Mouse (Mus musculus): Measurements from ENCODE around the gene Lyg2.

Lyg2 gene

GRCm38 (mm10) chr1:37916393-37916792, at the start of gene Lyg2:
Gene Lyg2 (minus strand): TSS chr1:37916493.
- no peak for DNase-seq

- no peak for DNase-seq
Measured at GRCm38 (mm10) chr1:37965571-37965970, 49.3 kb upstream of the Lyg2 start.

- no peak for DNase-seq
Measured at GRCm38 (mm10) chr1:37959486-37959885, 43.2 kb upstream of the Lyg2 start.

GRCm38 (mm10) chr1:37958516-37958915, 42.2 kb upstream of the Lyg2 start:
- no peak for DNase-seq

- no peak for DNase-seq
Measured at GRCm38 (mm10) chr1:37957659-37958058, 41.4 kb upstream of the Lyg2 start, which contains the start of gene Lyg1. Gene Lyg1 (minus strand): TSS chr1:37957759.

GRCm38 (mm10) chr1:37956690-37957431, 40.6 kb upstream of the Lyg2 start:
- no peak for DNase-seq

GRCm38 (mm10) chr1:37955251-37955650, 39.0 kb upstream of the Lyg2 start:
- DNase-seq: no peak

GRCm38 (mm10) chr1:37954786-37955185, 38.5 kb upstream of the Lyg2 start:
- no peak for DNase-seq

GRCm38 (mm10) chr1:37948906-37949305, 32.6 kb upstream of the Lyg2 start:
- DNase-seq: no peak

GRCm38 (mm10) chr1:37931806-37932205, 15.5 kb upstream of the Lyg2 start:
- DNase-seq: no peak

GRCm38 (mm10) chr1:37925971-37926370, 9.7 kb upstream of the Lyg2 start:
- no peak for DNase-seq

- no peak for DNase-seq
Measured at GRCm38 (mm10) chr1:37922536-37922935, 6.2 kb upstream of the Lyg2 start.

GRCm38 (mm10) chr1:37918096-37918495, 1.8 kb upstream of the Lyg2 start:
- DNase-seq: no peak

- DNase-seq: no peak
Measured at GRCm38 (mm10) chr1:37917666-37918065, 1.4 kb upstream of the Lyg2 start.

GRCm38 (mm10) chr1:37912751-37913150, 3.5 kb downstream of the Lyg2 start:
- DNase-seq: no peak

GRCm38 (mm10) chr1:37903178-37903577, 13.1 kb downstream of the Lyg2 start:
- no peak for DNase-seq

- DNase-seq: no peak
Measured at GRCm38 (mm10) chr1:37900288-37900687, 16.0 kb downstream of the Lyg2 start.

- no peak for DNase-seq
Measured at GRCm38 (mm10) chr1:37899816-37900215, 16.5 kb downstream of the Lyg2 start.

GRCm38 (mm10) chr1:37894606-37895005, 21.7 kb downstream of the Lyg2 start:
- no peak for DNase-seq

- DNase-seq: no peak
Measured at GRCm38 (mm10) chr1:37891400-37891799, 24.9 kb downstream of the Lyg2 start.

GRCm38 (mm10) chr1:37890025-37890652, 26.2 kb downstream of the Lyg2 start, which contains the start of the genes Mitd1 and Mrpl30:
Gene Mitd1 (minus strand): TSS chr1:37890411.
Gene Mrpl30 (plus strand): TSS chr1:37890477.
- DNase-seq: peak; percentile 85 to 86

GRCm38 (mm10) chr1:37889206-37889605, 27.1 kb downstream of the Lyg2 start:
- no peak for DNase-seq

- no peak for DNase-seq
Measured at GRCm38 (mm10) chr1:37884451-37884850, 31.8 kb downstream of the Lyg2 start.

- no peak for DNase-seq
Measured at GRCm38 (mm10) chr1:37883411-37883810, 32.9 kb downstream of the Lyg2 start.
